Mouse (Mus musculus) midbrain, embryonic 14.5 days (tissue): ENCODE results near the gene Hist1h3d. TPM values are rescaled to one million over a fixed set of nuclear protein-coding genes. Genes with fewer than 3 reads are reported as not detected.
"Not testable (repeated sequence)": the region's sequence is repeated elsewhere in the genome, so short reads cannot be mapped to it uniquely, and the experiment has no call there.

Experiments
- ATAC-seq: fragments of 200-750 bp; cut with Nextera tagmentation; 2 replicates; pipeline ENCODE4 v1.8.0; 2017; ENCODE audit warnings: moderate number of reproducible peaks, moderate library complexity; ENCODE audit not compliant: low FRiP score, low TSS enrichment
- DNase-seq: peaks from one replicate; pipeline ENCODE4 v3.0.0-alpha.2; 2015
- H3K27ac ChIP-seq: fragments of 300-500 bp; sonication (generic); replicated peaks from 2 replicates; pipeline ENCODE4 v1.5.1; 2014; ENCODE audit warnings: mild to moderate bottlenecking, low read depth, low read length, moderate library complexity
- H3K27me3 ChIP-seq: fragments of 300-500 bp; sonication (generic); 2 replicates; pipeline ENCODE4 v1.6.1; 2014; ENCODE audit warnings: low read length, control low read depth, mixed read lengths; ENCODE audit not compliant: control insufficient read depth, insufficient read depth
- H3K36me3 ChIP-seq: fragments of 300-500 bp; sonication (generic); 2 replicates; pipeline ENCODE4 v1.6.1; 2014; ENCODE audit warnings: low read length, control low read depth; ENCODE audit not compliant: control insufficient read depth, insufficient read depth
- H3K4me1 ChIP-seq: fragments of 300-500 bp; sonication (generic); 2 replicates; pipeline ENCODE4 v1.6.1; 2014; ENCODE audit warnings: mild to moderate bottlenecking, antibody characterized with exemption, low read length, control low read depth; ENCODE audit not compliant: control insufficient read depth, insufficient read depth
- H3K4me2 ChIP-seq: fragments of 300-500 bp; sonication (generic); 2 replicates; pipeline ENCODE4 v1.6.1; 2014; ENCODE audit warnings: mild to moderate bottlenecking, low read length, moderate library complexity
- H3K4me3 ChIP-seq: fragments of 300-500 bp; sonication (generic); replicated peaks from 2 replicates; pipeline ENCODE4 v1.5.1; 2014; ENCODE audit warnings: low read depth, low read length
- H3K9ac ChIP-seq: fragments of 300-500 bp; sonication (generic); replicated peaks from 2 replicates; pipeline ENCODE4 v1.6.1; 2014; ENCODE audit warnings: mild to moderate bottlenecking, low read length, moderate library complexity
- H3K9me3 ChIP-seq: fragments of 300-500 bp; sonication (generic); 2 replicates; pipeline ENCODE4 v1.6.1; 2016; ENCODE audit warnings: low read length, control low read depth, mixed read lengths; ENCODE audit not compliant: control insufficient read depth
- WGBS: fragments of 180-500 bp; shearing (Covaris S2); extraction: QIAGEN DNeasy Blood & Tissue Kit; methylation state at CpG from one replicate; pipeline ENCODE4 v1.1.7; 2014; 5-methylcytosine and 5-hydroxymethylcytosine counted together
- polyA plus RNA-seq: library from polyadenylated mRNA; unstranded; fragments of >200 nt; fragmentation: Nextera tagmentation; extraction: Ambion mirVana; gene quantifications from 2 replicates; pipeline ENCODE4 v1.2.1, GENCODE M21; 2014

Gene Hist1h3d
- polyA plus RNA-seq, 1 experiment from 2014 or later, result 1.6 TPM

DNA sequence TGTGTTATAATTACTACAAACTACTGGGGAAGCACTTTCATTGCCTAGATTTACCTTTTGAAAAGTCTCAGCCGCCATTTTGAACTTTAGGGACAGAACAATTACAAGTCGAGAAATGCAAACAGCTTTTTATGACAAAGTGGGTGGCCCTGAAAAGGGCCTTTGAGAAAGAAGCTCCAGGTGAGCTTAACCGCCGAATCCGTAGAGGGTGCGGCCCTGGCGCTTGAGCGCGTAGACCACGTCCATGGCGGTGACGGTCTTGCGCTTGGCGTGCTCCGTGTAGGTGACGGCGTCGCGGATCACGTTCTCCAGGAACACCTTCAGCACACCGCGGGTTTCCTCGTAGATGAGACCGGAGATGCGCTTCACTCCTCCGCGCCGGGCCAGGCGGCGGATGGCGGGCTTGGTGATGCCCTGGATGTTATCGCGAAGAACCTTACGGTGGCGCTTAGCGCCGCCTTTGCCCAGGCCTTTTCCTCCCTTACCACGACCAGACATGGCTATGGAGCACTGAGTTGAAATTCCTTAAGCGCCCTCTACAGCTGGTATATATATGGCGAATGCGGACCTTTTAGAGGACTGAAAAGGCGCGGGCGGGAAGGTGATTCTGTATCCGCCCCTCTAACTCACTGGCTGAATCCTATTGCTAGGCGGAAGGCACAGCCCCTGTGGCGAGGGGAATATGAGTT is 24.3 kb upstream of the Hist1h3d start, which contains the start of gene Hist1h4f:
TSS of gene Hist1h4f (minus strand) at position 503 of the 689 bp plus-strand sequence.
- ATAC-seq, result peak; percentile 89
- not testable (repeated sequence) for H3K27me3 ChIP-seq, H3K36me3 ChIP-seq, H3K9me3 ChIP-seq
- Histone ChIP-seq H3K9ac (peak within 1 kb of the TSS; percentile 51), H3K4me3 (peak within 1 kb of the TSS; percentile 36), H3K4me2 (peak within 1 kb of the TSS; percentile 59), H3K27ac (peak within 1 kb of the TSS; percentile 83), H3K4me1 (peaks cover 18% of the 10 kb centered on the region)
- peak; percentile 95 for DNase-seq
- under 1% methylated on average over 47 of the region's 47 CpGs for WGBS

DNA sequence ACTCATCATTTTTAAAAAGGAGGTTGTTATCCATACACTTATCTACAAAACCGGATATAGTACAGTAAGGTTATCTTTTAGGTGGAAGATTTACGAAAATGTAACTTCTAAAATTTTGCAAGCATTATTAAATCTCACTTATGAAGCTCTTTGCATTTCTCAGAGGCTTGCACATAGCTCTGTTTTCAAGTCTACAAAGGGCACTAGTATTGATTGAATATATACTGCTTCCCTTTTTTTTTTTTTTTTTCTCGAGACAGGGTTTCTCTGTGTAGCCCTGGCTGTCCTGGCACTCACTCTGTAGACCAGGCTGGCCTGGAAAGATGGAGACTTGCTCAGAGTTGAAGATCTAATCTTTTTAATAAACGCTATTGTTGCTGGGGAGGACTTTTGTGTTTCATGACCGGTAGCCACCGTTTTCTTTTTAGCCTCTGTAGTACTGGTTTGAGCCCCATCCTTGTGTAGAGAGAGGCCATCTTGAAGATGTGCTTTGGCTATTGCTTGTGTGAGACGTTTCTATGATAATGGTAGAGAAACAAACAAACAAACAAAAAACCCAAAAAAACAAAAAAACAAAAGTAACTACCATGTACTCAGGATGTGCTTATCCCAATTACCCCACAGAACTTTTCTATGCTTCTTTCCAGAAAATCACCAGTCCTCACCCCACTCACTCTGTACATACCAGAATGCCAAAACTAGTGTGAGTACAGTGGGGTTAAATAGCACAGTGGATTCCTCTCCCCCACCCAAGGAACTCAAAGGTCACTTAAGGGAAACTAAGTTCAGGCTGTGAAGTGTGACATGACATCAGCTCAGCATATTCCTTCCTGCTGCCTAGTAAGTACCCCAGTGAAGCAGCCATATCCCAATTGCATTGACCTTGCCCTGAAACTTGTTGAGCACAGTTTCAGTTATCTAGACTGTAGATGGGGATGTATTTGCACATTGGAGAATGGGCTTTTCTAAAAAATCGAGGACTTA is 23.3 kb upstream of the Hist1h3d start:
- H3K27me3 ChIP-seq, result no peaks in the 10 kb centered on the region
- no peaks in the 10 kb centered on the region for H3K9me3 ChIP-seq
- no peak for ATAC-seq
- H3K36me3 ChIP-seq, result no peaks in the 10 kb centered on the region
- H3K27ac ChIP-seq, result peak overlapping the region; percentile 83
- H3K4me3 ChIP-seq, result peak overlapping the region; percentile 36
- no peak overlapping the region for H3K9ac ChIP-seq
- DNase-seq, result no peak
- peak overlapping the region; percentile 59 for H3K4me2 ChIP-seq
- peaks cover 21% of the 10 kb centered on the region for H3K4me1 ChIP-seq
- WGBS, result 55% methylated on average over 8 of the region's 8 CpGs

DNA sequence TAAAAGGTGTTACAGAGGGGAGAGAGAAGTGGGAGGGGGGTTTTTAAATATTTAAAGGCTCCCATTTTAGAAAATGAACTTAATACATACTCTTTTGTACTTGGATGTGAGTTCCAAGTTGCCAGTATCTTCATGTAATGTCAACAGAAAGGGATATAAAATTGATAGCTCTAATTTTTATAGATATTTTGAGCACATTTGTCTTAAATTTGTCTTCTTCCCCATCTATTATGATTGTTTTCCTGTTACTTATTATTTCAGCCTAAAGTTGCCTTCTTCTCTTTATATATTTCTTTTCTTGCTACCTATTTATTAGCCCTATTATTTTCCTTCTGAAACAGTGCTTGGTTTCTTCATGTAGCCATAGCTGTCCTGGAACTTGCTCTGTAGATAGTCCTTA is 22.6 kb upstream of the Hist1h3d start, which contains the start of gene Hist1h1d:
TSS of gene Hist1h1d (plus strand) at position 301 of the 400 bp plus-strand sequence.
- Histone ChIP-seq H3K9me3 (no peaks in the 10 kb centered on the region), H3K4me1 (peaks cover 21% of the 10 kb centered on the region), H3K36me3 (no peaks in the 10 kb centered on the region), H3K4me3 (no peak within 1 kb of the TSS), H3K27ac (no peak within 1 kb of the TSS), H3K9ac (no peak within 1 kb of the TSS), H3K27me3 (no peaks in the 10 kb centered on the region), H3K4me2 (peak within 1 kb of the TSS; percentile 91)
- no peak for ATAC-seq
- no peak for DNase-seq

DNA sequence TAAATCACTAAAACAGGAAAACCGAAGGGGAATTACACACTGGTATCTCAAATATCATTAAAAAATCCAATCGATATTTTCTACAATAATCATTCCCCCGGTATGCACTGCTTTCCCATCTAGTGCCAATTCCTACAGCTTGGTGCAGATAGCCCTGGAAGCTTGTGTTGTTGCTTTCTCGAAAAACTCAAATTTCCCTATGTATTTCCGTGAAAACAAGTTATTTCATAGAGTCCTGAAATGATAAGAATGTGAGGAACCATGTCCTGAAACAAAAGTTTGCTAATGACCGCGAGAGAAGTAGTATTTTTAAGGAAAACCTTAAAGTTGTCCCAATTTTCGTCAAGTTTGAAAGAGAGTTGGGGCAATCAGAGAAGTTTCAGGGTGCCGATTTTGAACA is 21.2 kb upstream of the Hist1h3d start:
- Histone ChIP-seq H3K36me3 (no peaks in the 10 kb centered on the region), H3K4me2 (peak overlapping the region; percentile 91), H3K27ac (peak overlapping the region; percentile 84), H3K9me3 (no peaks in the 10 kb centered on the region), H3K4me1 (peaks cover 21% of the 10 kb centered on the region), H3K9ac (peak overlapping the region; percentile 53; the same call in 1 of the 2 replicates), H3K4me3 (peak overlapping the region; percentile 49), H3K27me3 (no peaks in the 10 kb centered on the region)
- WGBS, result 23% methylated on average over 9 of the region's 9 CpGs
- DNase-seq (peak; percentile 11), ATAC-seq (no peak)

DNA sequence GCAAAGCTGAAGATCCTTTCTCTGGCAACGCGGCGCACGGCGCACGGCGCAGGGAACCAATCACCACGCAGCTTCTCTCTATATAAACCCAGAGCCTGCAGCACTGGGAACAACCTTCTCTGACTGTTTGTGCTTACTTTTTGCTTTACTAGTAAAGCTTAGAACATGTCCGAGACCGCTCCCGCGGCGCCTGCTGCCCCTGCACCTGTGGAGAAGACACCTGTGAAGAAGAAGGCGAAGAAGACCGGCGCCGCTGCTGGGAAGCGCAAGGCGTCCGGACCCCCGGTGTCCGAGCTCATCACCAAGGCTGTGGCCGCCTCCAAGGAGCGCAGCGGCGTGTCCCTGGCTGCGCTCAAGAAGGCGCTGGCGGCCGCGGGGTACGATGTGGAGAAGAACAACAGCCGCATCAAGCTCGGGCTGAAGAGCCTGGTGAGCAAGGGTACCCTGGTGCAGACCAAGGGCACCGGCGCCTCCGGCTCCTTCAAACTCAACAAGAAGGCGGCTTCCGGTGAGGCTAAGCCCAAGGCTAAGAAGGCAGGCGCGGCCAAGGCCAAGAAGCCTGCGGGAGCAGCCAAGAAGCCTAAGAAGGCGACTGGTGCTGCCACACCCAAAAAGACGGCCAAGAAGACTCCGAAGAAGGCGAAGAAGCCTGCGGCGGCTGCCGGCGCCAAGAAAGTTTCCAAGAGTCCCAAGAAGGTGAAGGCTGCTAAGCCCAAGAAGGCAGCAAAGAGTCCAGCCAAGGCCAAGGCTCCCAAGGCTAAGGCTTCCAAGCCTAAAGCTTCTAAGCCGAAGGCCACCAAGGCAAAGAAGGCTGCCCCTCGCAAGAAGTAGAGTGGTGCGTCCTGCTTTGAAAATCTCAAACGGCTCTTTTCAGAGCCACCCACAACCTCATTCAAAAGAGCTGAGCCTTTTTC is 20.4 kb upstream of the Hist1h3d start:
- peak overlapping the region; percentile 84 for H3K27ac ChIP-seq
- peak; percentile 86 for DNase-seq
- under 1% methylated on average over 53 of the region's 54 CpGs for WGBS
- no peaks in the 10 kb centered on the region for H3K9me3 ChIP-seq
- no peaks in the 10 kb centered on the region for H3K36me3 ChIP-seq
- H3K4me1 ChIP-seq, result peaks cover 21% of the 10 kb centered on the region
- peak overlapping the region; percentile 53 for H3K9ac ChIP-seq
- H3K4me3 ChIP-seq, result peak overlapping the region; percentile 49
- H3K4me2 ChIP-seq, result peak overlapping the region; percentile 91
- ATAC-seq, result peak; percentile 76
- no peaks in the 10 kb centered on the region for H3K27me3 ChIP-seq

DNA sequence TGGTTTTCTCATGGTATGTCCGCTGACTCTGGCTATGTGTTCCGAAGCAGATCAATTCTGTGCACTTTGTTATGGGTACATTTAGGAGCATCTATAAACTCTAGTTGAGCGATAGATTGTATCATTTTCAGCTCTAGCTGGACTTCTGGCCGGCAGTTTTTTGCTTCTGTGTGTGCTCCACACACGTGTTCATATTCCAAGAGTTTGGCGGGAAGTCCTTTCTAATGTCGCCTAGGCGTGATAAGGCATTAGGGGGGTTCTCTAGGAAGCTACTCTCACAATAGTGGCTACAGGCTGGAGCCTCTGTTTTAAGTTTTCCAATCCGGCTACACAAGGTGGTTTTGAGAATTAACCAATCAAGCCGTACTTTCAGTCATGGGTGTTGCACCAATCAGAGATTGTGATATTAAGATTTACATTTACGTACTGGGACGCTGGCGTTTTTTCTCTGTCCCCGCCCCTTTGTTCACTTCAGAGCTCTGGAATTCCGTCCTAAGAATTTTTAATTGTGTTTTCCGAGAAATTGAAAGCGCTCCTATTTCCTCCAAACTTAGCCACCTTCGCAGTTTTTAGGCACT is 19.6 kb upstream of the Hist1h3d start:
- Histone ChIP-seq H3K4me2 (peak overlapping the region; percentile 91), H3K4me1 (peaks cover 16% of the 10 kb centered on the region), H3K4me3 (peak overlapping the region; percentile 49), H3K9ac (peak overlapping the region; percentile 53; the same call in 1 of the 2 replicates), H3K27ac (peak overlapping the region; percentile 84), H3K27me3 (no peaks in the 10 kb centered on the region), H3K9me3 (no peaks in the 10 kb centered on the region), H3K36me3 (no peaks in the 10 kb centered on the region)
- DNase-seq, result peak; percentile 95
- peak; percentile 86 for ATAC-seq
- under 1% methylated on average over 18 of the region's 18 CpGs for WGBS

DNA sequence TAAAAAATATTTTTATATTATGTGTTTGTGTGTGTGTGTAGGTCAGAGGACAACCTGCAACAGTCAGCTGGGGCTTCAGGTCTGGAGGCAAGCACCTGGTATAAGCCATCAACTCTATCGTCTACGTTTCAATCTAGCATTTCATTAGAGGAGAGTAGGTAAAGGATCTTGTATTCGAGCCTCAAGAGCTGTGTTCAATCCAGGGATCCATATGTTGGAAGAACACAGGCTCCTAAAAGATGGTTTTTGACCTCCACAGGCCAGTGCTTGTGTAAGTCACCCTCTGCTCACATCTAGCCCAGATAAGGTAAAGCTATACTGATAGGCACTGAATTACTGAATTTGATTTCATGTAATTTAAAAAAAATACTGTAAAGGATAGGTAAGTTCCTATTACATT is 18.7 kb upstream of the Hist1h3d start:
- peak overlapping the region; percentile 91; the same call in 1 of the 2 replicates for H3K4me2 ChIP-seq
- no peaks in the 10 kb centered on the region for H3K9me3 ChIP-seq
- peaks cover 12% of the 10 kb centered on the region for H3K4me1 ChIP-seq
- H3K4me3 ChIP-seq, result no peak overlapping the region
- no peaks in the 10 kb centered on the region for H3K36me3 ChIP-seq
- ATAC-seq (no peak), DNase-seq (no peak)
- H3K27me3 ChIP-seq, result no peaks in the 10 kb centered on the region
- H3K27ac ChIP-seq, result no peak overlapping the region
- no peak overlapping the region for H3K9ac ChIP-seq
- WGBS, result 65% methylated on average over 3 of the region's 3 CpGs

DNA sequence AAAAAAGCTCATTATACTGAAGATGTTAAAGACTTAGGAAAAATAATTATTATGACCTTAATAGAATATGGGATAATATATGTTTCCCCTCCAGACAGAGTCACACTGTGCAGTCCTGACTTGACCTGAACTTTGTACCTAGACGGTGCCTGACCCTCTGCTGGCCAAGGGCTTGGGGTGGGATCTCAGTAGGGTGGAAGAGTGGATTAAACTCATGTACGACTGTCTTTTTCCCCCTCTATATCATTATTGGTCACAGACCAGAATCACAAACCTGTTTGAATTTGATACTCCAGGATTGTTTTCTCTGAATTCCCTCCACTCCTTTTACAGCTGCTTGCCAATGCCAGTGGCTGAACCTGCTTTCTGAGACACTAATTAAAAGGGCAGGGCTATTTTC is 14.9 kb upstream of the Hist1h3d start:
- H3K36me3 ChIP-seq, H3K9me3 ChIP-seq, H3K4me1 ChIP-seq, H3K27me3 ChIP-seq, H3K9ac ChIP-seq, H3K27ac ChIP-seq, ATAC-seq, H3K4me3 ChIP-seq, DNase-seq: not testable (repeated sequence)
- H3K4me2 ChIP-seq, result peak overlapping the region; percentile 28
- 9% methylated on average over 2 of the region's 2 CpGs for WGBS
